In the genomic region with DNA sequence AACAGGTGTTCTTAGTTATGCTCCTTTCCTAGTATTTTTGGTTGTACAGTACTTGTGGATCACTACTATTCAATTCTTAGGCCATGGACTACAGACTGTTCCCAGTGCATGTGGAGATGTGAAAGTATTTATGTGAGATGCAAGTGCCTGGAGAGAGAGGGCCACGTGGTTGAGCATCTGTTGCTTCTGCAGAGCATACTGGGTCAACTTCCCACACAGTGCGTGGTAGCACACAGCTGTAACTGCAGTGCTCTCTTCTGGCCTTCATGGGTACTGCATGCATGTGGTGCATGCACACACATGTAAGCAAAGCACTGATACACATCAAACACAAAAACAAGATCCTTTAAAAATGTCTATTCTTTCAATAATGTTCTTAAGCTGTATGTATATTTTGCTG, we compare ENCODE assay signal across 9 mouse cellular contexts. TPM values are rescaled to one million over a fixed set of nuclear protein-coding genes. Genes with fewer than 3 reads are reported as not detected.
DNase-seq lines count a peak whose midpoint lies in the region; ATAC-seq and TF ChIP-seq lines count a peak whose summit lies in the region.
"Had no signal": no experiment of that assay in that cellular context is flagged by ENCODE, and none has a peak within 500 bp of the region (broad histone marks: within the 10 kb centered on the region; RNA-seq: fewer than 3 reads in every experiment).

No protein-coding gene starts in this region.

- H3K36me3 ChIP-seq in liver, embryonic 15.5 days (replicated peaks) = peaks cover 55% of the 10 kb centered on the region
- H3K36me3 ChIP-seq in stomach, postnatal 0 days (ENCODE audit: control insufficient read depth, insufficient read depth, low read length) = peaks cover 25% of the 10 kb centered on the region

- no peaks in the 10 kb centered on the region for H3K4me1 ChIP-seq in liver, embryonic 15.5 days (replicated peaks)
- H3K4me1 ChIP-seq in stomach, postnatal 0 days (replicated peaks; ENCODE audit: control insufficient read depth, insufficient read depth) = no peaks in the 10 kb centered on the region
- H3K4me1 ChIP-seq: neural tube, embryonic 12.5 days had no signal

- TF ChIP-seq CTCF in stomach, postnatal 0 days (IDR thresholded peaks at IDR 0.05; ENCODE audit: low read depth) = peak; percentile 74

- WGBS in liver, embryonic 15.5 days (ENCODE audit: insufficient replicate concordance) = 77% methylated on average over 2 of the region's 2 CpGs
- WGBS in stomach, postnatal 0 days = 77% methylated on average over 2 of the region's 2 CpGs

- peak; percentile 53 for ATAC-seq in CD4-positive, CD25-positive, alpha-beta regulatory T cell, adult 4 months
- peak; percentile 74 for ATAC-seq in activated CD4-positive, CD25-positive, alpha-beta regulatory T cell, adult 4 months
- ATAC-seq in liver, embryonic 15.5 days (ENCODE audit: insufficient read depth) = peak; percentile 77
- peak; percentile 59; the same call in 1 of the 2 replicates for ATAC-seq in stomach, postnatal 0 days (ENCODE audit: low FRiP score, low TSS enrichment)

- intact Hi-C loops in heart, postnatal 14 days (cut with DNase I) = loop anchor here (5.0 kb wide), 1 partner anchor 65 kb away; no protein-coding TSS in a partner anchor

- H3K4me2 ChIP-seq in liver, embryonic 15.5 days = no peak overlapping the region
- H3K4me2 ChIP-seq in stomach, postnatal 0 days (replicated peaks; ENCODE audit: low read depth) = no peak overlapping the region
- H3K4me2 ChIP-seq: neural tube, embryonic 12.5 days had no signal

- no peak overlapping the region for H3K9ac ChIP-seq in liver, embryonic 15.5 days
- H3K9ac ChIP-seq in stomach, postnatal 0 days (ENCODE audit: low read length) = no peak overlapping the region
- H3K9ac ChIP-seq: neural tube, embryonic 12.5 days had no signal

- DNase-seq in heart, postnatal 14 days = peak; percentile 14 to 41
- DNase-seq in heart, adult 11 months = no peak
- DNase-seq in forelimb bud, embryonic 11.5 days (ENCODE audit: low read depth, low spot score) = peak; percentile 24
- peak; percentile 31 for DNase-seq in stomach, postnatal 0 days (ENCODE audit: low spot score)
- no peak for DNase-seq in ovary, postnatal 36 days (ENCODE audit: low spot score)

- TF ChIP-seq EP300 in stomach, postnatal 0 days (optimal IDR thresholded peaks at IDR 0.05) = no peak

- no peak overlapping the region for H3K27ac ChIP-seq in liver, embryonic 15.5 days (replicated peaks)
- no peak overlapping the region for H3K27ac ChIP-seq in stomach, postnatal 0 days (replicated peaks)
- H3K27ac ChIP-seq: neural tube, embryonic 12.5 days had no signal

- H3K9me3 ChIP-seq in liver, embryonic 15.5 days (replicated peaks) = no peaks in the 10 kb centered on the region
- H3K9me3 ChIP-seq in stomach, postnatal 0 days (ENCODE audit: control insufficient read depth, low read length) = no peaks in the 10 kb centered on the region
- H3K9me3 ChIP-seq: neural tube, embryonic 12.5 days had no signal

- no peaks in the 10 kb centered on the region for H3K27me3 ChIP-seq in liver, embryonic 15.5 days
- no peaks in the 10 kb centered on the region for H3K27me3 ChIP-seq in stomach, postnatal 0 days (ENCODE audit: control insufficient read depth, insufficient read depth, low read length)
- H3K27me3 ChIP-seq: neural tube, embryonic 12.5 days had no signal

- H3K4me3 ChIP-seq in liver, embryonic 15.5 days (replicated peaks) = no peak overlapping the region
- no peak overlapping the region for H3K4me3 ChIP-seq in stomach, postnatal 0 days (ENCODE audit: low read depth, low read length)
- H3K4me3 ChIP-seq: neural tube, embryonic 12.5 days had no signal

RNA-seq across cellular contexts. Expression of a gene that starts 32.6 kb away (rescaled TPM):
- 10 to 100 TPM; 53.9 to 60.1 TPM for total RNA-seq in heart, postnatal 14 days (2021)
- 10 to 100 TPM; 29.5 to 34.3 TPM for polyA plus RNA-seq in CD4-positive, CD25-positive, alpha-beta regulatory T cell, adult 4 months (2017; shearing (Covaris generic))
- polyA plus RNA-seq in activated CD4-positive, CD25-positive, alpha-beta regulatory T cell, adult 4 months (2017; shearing (Covaris generic)) = 10 to 100 TPM; 26.5 to 31.1 TPM
- polyA plus RNA-seq in liver, embryonic 15.5 days (2015; fragmentation: Nextera tagmentation; extraction: Ambion mirVana) = 12.7 and 13.7 TPM in 2 replicates
- polyA plus RNA-seq in stomach, postnatal 0 days (2015; fragmentation: Nextera tagmentation; extraction: Ambion mirVana) = 16.2 and 16.9 TPM in 2 replicates

Comparison
In these comparisons a context has a peak if more than half of its experiments do, and no peak if none do; other contexts are left out.
1. DNase-seq: peak in heart, postnatal 14 days (2 of 2), forelimb bud, embryonic 11.5 days (single experiment) and stomach, postnatal 0 days (single experiment); none in heart, adult 11 months (single experiment) and ovary, postnatal 36 days (single experiment).
2. Peak in every context shown above with its lines, with median percentiles within 50 percentile points of each other: ATAC-seq.